Mouse (Mus musculus): Measurements from ENCODE around the gene C3. TPM values are rescaled to one million over a fixed set of nuclear protein-coding genes. Genes with fewer than 3 reads are reported as not detected.

Gene C3
- polyA plus RNA-seq (2012; ENCODE audit: low replicate concordance), result 9.1 and 16.5 TPM in 2 replicates

DNA sequence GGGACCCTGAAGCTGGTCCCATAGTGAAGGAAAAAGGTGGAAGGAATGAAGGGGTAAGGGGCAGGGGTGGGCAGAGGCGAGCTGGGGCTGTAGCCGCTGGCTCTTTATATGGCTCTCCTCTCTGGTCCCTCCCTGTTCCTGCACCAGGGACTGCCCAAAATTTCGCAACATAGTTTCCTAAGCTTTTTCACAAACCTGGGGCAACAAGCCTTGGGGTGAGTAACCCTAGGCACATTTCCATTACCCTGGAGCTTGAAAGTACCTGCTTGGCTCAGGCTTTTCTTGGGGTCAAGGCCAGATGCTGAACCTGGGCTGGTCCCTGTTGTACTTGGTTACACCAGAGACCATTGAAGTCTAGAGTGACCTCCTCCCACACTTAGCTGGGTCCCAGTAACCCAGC, at the start of gene C3:
C3 (minus strand) TSS at position 123 of the 400 bp plus-strand sequence.

DNA sequence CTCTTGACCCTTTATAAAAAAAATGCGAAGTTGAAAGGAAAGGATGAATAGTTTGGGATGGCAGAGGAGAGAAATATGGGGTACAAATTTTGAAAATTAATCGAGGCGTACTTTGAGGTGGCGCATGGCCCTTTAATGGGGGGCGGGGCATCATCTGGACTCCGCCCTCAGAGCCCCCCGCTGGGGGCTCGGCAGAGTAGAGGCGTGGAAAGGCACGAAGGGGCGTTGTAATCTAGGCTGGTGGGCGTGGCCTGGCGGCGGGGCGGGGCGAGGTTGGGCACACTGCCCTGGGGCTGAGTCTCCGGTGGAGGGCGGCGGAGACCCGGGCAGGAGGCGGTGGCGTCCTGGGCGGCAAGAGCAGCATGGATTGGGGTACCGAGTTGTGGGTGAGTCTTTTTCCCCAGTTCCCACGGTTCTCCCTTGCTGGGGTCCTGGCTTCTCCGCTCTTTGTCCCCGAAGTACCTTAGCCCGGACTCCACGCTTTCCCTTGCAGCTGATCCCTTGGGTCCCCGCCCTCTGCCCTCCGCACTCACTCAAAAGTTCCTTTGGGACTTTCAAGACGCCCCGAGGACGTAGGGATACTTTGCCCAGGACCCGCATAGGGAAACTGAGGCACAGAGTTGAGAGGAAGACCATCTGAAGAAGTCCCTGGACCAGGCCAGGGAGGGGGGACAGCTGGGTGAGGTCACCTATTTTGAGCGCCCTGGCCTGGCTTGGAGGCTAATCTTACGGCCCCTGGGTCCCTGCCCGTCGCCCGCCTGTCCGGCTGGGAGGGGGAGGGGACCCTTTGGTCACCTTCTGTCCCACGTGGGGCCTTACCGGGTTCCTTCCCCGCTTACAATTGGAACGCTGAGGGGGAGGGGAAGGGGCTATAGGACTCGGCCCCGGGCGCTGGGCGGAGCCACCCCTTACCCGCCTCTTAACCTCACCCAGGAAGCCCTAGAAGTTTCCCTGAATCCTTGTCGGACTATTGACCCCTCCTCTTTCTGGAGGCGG, 21.5 kb upstream of the C3 start, which contains the start of gene Trip10:
Trip10 (plus strand) TSS at position 270 of the 996 bp plus-strand sequence.

DNA sequence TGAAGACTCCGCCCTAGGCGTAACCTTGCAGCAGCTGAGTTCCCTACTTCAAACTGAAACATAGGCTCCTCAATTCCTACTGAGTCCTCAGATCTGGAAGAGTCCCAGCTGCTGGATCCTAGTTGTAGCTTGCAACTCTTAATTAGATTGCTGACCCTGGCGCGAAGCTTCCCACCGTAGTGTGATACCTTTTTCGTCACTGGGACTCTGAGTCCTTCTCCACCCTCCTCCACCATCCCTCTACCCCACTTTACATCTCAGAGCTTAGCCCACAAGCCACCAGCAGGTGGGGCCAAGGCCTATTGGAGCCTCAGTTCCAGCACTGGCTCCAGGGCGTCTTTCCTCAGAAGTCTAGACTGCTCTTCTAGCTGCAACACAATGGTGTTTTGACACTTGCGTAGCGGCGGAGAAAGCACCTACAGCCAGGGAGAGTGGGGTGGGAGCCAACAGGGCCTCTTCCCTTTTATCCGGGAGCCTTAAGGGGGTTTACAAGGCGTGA, 20.3 kb upstream of the C3 start, which contains the start of gene Gpr108:
Gpr108 (minus strand) TSS at position 246 of the 499 bp plus-strand sequence.

DNA sequence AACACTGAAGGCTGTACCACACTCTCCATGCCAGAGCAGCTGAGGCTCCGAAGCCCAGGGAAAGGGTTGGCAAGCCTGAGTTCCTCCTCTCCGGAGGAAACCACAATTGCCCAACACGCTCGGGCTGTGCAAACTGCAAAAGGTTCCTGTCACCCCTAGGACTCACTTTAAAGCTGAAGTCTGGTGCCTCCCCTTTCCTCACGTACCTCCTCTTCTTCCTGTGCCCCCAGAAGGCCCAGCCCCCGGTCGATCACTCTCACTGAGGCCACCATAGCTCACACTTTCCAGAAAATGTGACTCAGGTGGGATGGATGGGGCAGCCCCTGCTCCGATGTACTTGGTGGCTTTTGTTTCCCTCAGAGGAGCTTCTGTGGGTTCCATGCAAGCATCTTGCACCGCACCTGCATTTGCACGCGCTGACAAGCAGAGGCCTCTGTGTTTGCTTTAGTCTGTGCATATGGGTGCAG, 33.9 kb downstream of the C3 start, which contains the start of gene Tnfsf14:
Tnfsf14 (minus strand) TSS at position 137 of the 467 bp plus-strand sequence.

Other genes starting within 250 kb of the C3 start
- gene Acer1, start 246.0 kb downstream of the C3 start, polyA plus RNA-seq (2012; ENCODE audit: low replicate concordance), result not detected in 2 replicates
- gene Clpp, start 237.8 kb downstream of the C3 start, polyA plus RNA-seq (2012; ENCODE audit: low replicate concordance), result 37.7 and 105 TPM in 2 replicates
- 25.6 and 38.2 TPM in 2 replicates for gene Alkbh7, start 230.8 kb downstream of the C3 start, polyA plus RNA-seq (2012; ENCODE audit: low replicate concordance)
- not detected in 2 replicates for gene Pspn, start 228.1 kb downstream of the C3 start, polyA plus RNA-seq (2012; ENCODE audit: low replicate concordance)
- 81.6 and 94.3 TPM in 2 replicates for gene Gtf2f1, start 216.8 kb downstream of the C3 start, polyA plus RNA-seq (2012; ENCODE audit: low replicate concordance)
- gene Gm17949, start 216.7 kb downstream of the C3 start, polyA plus RNA-seq (2012; ENCODE audit: low replicate concordance), result 0.17 and 0.23 TPM in 2 replicates
- gene Khsrp, start 196.6 kb downstream of the C3 start, polyA plus RNA-seq (2012; ENCODE audit: low replicate concordance), result 248 and 458 TPM in 2 replicates
- not detected in 2 replicates for gene Slc25a41, start 186.5 kb downstream of the C3 start, polyA plus RNA-seq (2012; ENCODE audit: low replicate concordance)
- 18.4 and 34.3 TPM in 2 replicates for gene Crb3, start 169.0 kb downstream of the C3 start, polyA plus RNA-seq (2012; ENCODE audit: low replicate concordance)
- 16.7 and 20.4 TPM in 2 replicates for gene Slc25a23, start 168.3 kb downstream of the C3 start, polyA plus RNA-seq (2012; ENCODE audit: low replicate concordance)
- 211 and 238 TPM in 2 replicates for gene Dennd1c, start 149.6 kb downstream of the C3 start, polyA plus RNA-seq (2012; ENCODE audit: low replicate concordance)
- 0.80 and 0.96 TPM in 2 replicates for gene Tubb4a, start 140.4 kb downstream of the C3 start, polyA plus RNA-seq (2012; ENCODE audit: low replicate concordance)
- 1.5 and 1.6 TPM in 2 replicates for gene Tnfsf9, start 122.8 kb downstream of the C3 start, polyA plus RNA-seq (2012; ENCODE audit: low replicate concordance)
- gene Cd70, start 78.4 kb downstream of the C3 start, polyA plus RNA-seq (2012; ENCODE audit: low replicate concordance), result 0.17 and 0.98 TPM in 2 replicates
- 7.8 and 15.8 TPM in 2 replicates for gene Tnfsf14, start 34.0 kb downstream of the C3 start, polyA plus RNA-seq (2012; ENCODE audit: low replicate concordance)
- 34.0 and 34.2 TPM in 2 replicates for gene Gpr108, start 20.3 kb upstream of the C3 start, polyA plus RNA-seq (2012; ENCODE audit: low replicate concordance)
- gene Trip10, start 21.3 kb upstream of the C3 start, polyA plus RNA-seq (2012; ENCODE audit: low replicate concordance), result 9.3 and 9.4 TPM in 2 replicates
- 72.5 and 81.3 TPM in 2 replicates for gene Vav1, start 51.0 kb upstream of the C3 start, polyA plus RNA-seq (2012; ENCODE audit: low replicate concordance)
- 2.9 and 5.6 TPM in 2 replicates for gene Adgre1, start 130.6 kb upstream of the C3 start, polyA plus RNA-seq (2012; ENCODE audit: low replicate concordance)

Measured in hematopoietic multipotent progenitor cell, adult 10-12 weeks (in vitro differentiated cells).